Mouse (Mus musculus): Measurements from ENCODE around the gene Orc3.

GRCm38 (mm10) chr4:34554596-34554995 lies 60.1 kb downstream of the Orc3 start:
- no peak for TF ChIP-seq CTCF (IDR thresholded peaks at IDR 0.05; ENCODE audit: extremely low read depth, insufficient read depth, low read length)
- TF ChIP-seq POLR2A (IDR thresholded peaks at IDR 0.05; ENCODE audit: extremely low read depth, insufficient read depth, low read length): no peak
